Mouse (Mus musculus) cortical plate, adult 2 months (tissue): ENCODE data around the gene Cntnap2.

Experiments
- CTCF ChIP-seq: fragments of 200-500 bp; IDR thresholded peaks from 2 replicates; pipeline ENCODE4 v1.5.1; 2011; ENCODE audit warnings: mild to moderate bottlenecking, control low read depth, low read length; ENCODE audit not compliant: insufficient read depth; ENCODE audit errors: extremely low read depth
- POLR2A ChIP-seq: fragments of 200-500 bp; IDR thresholded peaks from 2 replicates; pipeline ENCODE4 v1.6.1; 2011; ENCODE audit warnings: mild to moderate bottlenecking, low read length, control low read depth; ENCODE audit not compliant: insufficient read depth; ENCODE audit errors: extremely low read depth

DNA sequence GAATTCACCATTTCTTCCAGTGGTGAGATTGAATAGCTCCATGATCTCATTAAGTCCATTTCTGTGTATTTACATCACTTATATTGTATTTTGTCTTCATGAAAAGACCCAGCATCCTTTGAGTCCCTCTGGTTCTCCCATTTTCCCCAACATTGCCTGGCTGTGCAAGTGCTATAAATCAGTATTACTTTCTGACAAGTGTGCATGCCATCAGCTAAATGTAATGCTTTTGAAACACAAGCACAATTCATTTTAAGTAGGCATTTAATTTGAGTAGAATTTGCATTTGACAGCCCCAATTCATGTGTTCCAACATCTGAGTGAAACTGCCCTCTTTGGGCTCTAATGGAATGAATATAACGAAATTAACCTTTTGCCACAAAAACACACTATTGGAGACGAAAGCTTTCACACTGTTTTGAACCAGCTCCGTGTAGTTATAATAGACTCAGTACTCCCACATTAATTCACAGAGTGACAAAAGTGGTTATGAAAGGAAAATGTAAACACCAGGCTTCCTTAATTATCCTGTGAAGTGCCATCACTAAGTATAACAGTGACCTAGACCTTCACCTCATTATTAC lies 812.3 kb downstream of the Cntnap2 start:
- TF ChIP-seq POLR2A (no peak), CTCF (no peak)
